Mouse (Mus musculus) intestine, embryonic 14.5 days (tissue): ENCODE data around the gene B3gat3. TPM values are rescaled to one million over a fixed set of nuclear protein-coding genes. Genes with fewer than 3 reads are reported as not detected.

Source experiments
- ATAC-seq: fragments of 200-750 bp; cut with Nextera tagmentation; replicated peaks from 2 replicates; pipeline ENCODE4 v1.8.0; 2017; ENCODE audit warnings: low read depth, moderate number of reproducible peaks, moderate TSS enrichment, moderate library complexity; ENCODE audit not compliant: low FRiP score, low TSS enrichment
- DNase-seq: peaks from one replicate; pipeline ENCODE4 v3.0.0-alpha.2; 2018; ENCODE audit warnings: low spot score
- H3K27ac ChIP-seq: fragments of 300-500 bp; sonication (generic); 2 replicates; pipeline ENCODE4 v1.5.1; 2014; ENCODE audit warnings: low read depth, mild to moderate bottlenecking, control low read depth
- H3K27me3 ChIP-seq: fragments of 300-500 bp; sonication (generic); replicated peaks from 2 replicates; pipeline ENCODE4 v1.6.1; 2014; ENCODE audit warnings: low read length, control low read depth; ENCODE audit not compliant: control insufficient read depth, insufficient read depth
- H3K36me3 ChIP-seq: fragments of 300-500 bp; sonication (generic); 2 replicates; pipeline ENCODE4 v1.6.1; 2014; ENCODE audit warnings: low read length, control low read depth; ENCODE audit not compliant: control insufficient read depth, insufficient read depth
- H3K4me1 ChIP-seq: fragments of 300-500 bp; sonication (generic); replicated peaks from 2 replicates; pipeline ENCODE4 v1.6.1; 2014; ENCODE audit warnings: low read length, control low read depth, mixed read lengths; ENCODE audit not compliant: control insufficient read depth, insufficient read depth
- H3K4me2 ChIP-seq: fragments of 300-500 bp; sonication (generic); 2 replicates; pipeline ENCODE4 v1.6.1; 2014; ENCODE audit warnings: low read length
- H3K4me3 ChIP-seq: fragments of 300-500 bp; sonication (generic); 2 replicates; pipeline ENCODE4 v1.5.1; 2014; ENCODE audit warnings: low read depth, low read length, control low read depth, mixed read lengths
- H3K9ac ChIP-seq: fragments of 300-500 bp; sonication (generic); 2 replicates; pipeline ENCODE4 v1.6.1; 2014; ENCODE audit warnings: mild to moderate bottlenecking, low read length
- H3K9me3 ChIP-seq: fragments of 300-500 bp; sonication (generic); 2 replicates; pipeline ENCODE4 v1.6.1; 2016; ENCODE audit warnings: low read length, control low read depth; ENCODE audit not compliant: control insufficient read depth
- WGBS: fragments of 180-500 bp; shearing (Covaris S2); extraction: QIAGEN DNeasy Blood & Tissue Kit; methylation state at CpG from one replicate; pipeline ENCODE4 v1.1.7; 2014; 5-methylcytosine and 5-hydroxymethylcytosine counted together
- microRNA-seq: library from miRNA; unstranded; fragments of <30 nt; microRNA quantifications from one replicate; pipeline ENCODE4, GENCODE M21; 2016
- polyA plus RNA-seq: library from polyadenylated mRNA; unstranded; fragments of >200 nt; fragmentation: Nextera tagmentation; extraction: Ambion mirVana; gene quantifications from 2 replicates; pipeline ENCODE4 v1.2.1, GENCODE M21; 2014

B3gat3 gene
- polyA plus RNA-seq, 1 experiment from 2014 or later, result 35.7 TPM

DNA sequence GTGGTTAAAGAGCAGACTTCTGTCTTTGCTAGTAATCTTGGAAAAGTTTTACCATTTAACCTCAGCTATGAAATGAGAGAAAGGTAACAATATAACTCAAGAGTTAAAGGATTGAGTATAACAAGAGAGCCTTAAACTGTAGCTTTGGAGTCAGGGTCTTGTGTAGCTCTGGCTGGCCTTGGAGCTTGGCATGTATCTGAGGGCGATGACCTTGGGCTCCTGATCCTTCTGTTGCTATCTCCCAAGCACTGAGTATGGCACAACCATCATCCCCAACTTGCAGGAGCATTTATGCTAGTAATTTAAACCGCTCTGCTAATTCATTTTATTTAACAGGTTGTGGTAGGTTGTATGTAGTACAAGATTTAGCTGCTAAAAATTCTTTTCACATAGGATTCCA is 55.3 kb downstream of the B3gat3 start:
- DNase-seq (no peak), ATAC-seq (no peak)
- H3K27ac ChIP-seq, result no peak overlapping the region
- peaks cover 98% of the 10 kb centered on the region for H3K36me3 ChIP-seq
- no peak overlapping the region for H3K4me3 ChIP-seq
- no peaks in the 10 kb centered on the region for H3K27me3 ChIP-seq
- 98% methylated on average over 2 of the region's 2 CpGs for WGBS
- H3K9ac ChIP-seq, result no peak overlapping the region
- 0 out of 2 replicates have a peak, but pooled peaks cover 4% of the 10 kb centered on the region for H3K4me1 ChIP-seq
- H3K9me3 ChIP-seq, result no peaks in the 10 kb centered on the region
- no peak overlapping the region for H3K4me2 ChIP-seq

DNA sequence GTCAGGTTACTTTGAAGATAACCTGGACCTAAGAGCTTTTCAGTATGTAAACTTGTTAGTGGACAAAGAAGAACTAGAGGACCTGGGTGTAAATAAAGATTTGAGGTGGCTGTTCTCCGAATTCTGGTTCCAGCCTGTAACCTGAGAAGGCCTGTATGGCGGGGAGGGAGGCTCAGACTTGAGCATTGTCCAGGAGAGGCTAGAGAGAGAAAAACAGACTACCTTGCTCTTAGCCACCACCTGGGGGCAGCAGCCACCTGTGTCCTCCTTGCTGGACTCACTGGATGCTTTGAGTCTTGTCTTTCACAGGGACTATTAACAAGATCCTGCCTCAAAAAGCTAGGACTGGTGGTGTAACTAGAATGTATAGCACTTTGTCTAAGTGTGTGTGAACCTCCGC is 56.4 kb downstream of the B3gat3 start:
- H3K36me3 ChIP-seq, result peaks cover 93% of the 10 kb centered on the region
- peaks cover 6% of the 10 kb centered on the region; the same call in 1 of the 2 replicates for H3K4me1 ChIP-seq
- H3K27ac ChIP-seq, result no peak overlapping the region
- WGBS, result 40% methylated on average over 3 of the region's 3 CpGs
- no peaks in the 10 kb centered on the region for H3K27me3 ChIP-seq
- no peak overlapping the region for H3K9ac ChIP-seq
- H3K9me3 ChIP-seq, result no peaks in the 10 kb centered on the region
- DNase-seq (no peak), ATAC-seq (peak; percentile 67; the same call in 1 of the 2 replicates)
- H3K4me3 ChIP-seq, result no peak overlapping the region
- no peak overlapping the region for H3K4me2 ChIP-seq

Small RNA genes lying within 50 kb of the gene (microRNA-seq; reads per million reads assigned to microRNA genes)
- gene Mir5136, result 0.51 reads per million

Other genes with a start within 250 kb of the B3gat3 start
- 121 and 126 TPM in 2 replicates for gene Slc3a2, start 197.0 kb upstream of the B3gat3 start, polyA plus RNA-seq
- gene Wdr74, start 184.5 kb upstream of the B3gat3 start, polyA plus RNA-seq, result 96.3 and 97.8 TPM in 2 replicates
- 0.90 and 1.3 TPM in 2 replicates for gene 1700092M07Rik, start 179.7 kb upstream of the B3gat3 start, polyA plus RNA-seq
- gene Stx5a, start 179.0 kb upstream of the B3gat3 start, polyA plus RNA-seq, result 114 and 132 TPM in 2 replicates
- gene Nxf1, start 163.3 kb upstream of the B3gat3 start, polyA plus RNA-seq, result 168 and 172 TPM in 2 replicates
- 170 and 196 TPM in 2 replicates for gene Tmem223, start 149.4 kb upstream of the B3gat3 start, polyA plus RNA-seq
- 92.6 and 96.6 TPM in 2 replicates for gene Tmem179b, start 145.9 kb upstream of the B3gat3 start, polyA plus RNA-seq
- gene Taf6l, start 134.0 kb upstream of the B3gat3 start, polyA plus RNA-seq, result 17.2 and 18.9 TPM in 2 replicates
- 148 and 151 TPM in 2 replicates for gene Polr2g, start 121.8 kb upstream of the B3gat3 start, polyA plus RNA-seq
- gene Zbtb3, start 117.8 kb upstream of the B3gat3 start, polyA plus RNA-seq, result 4.2 and 4.3 TPM in 2 replicates
- 38.5 and 48.4 TPM in 2 replicates for gene Ttc9c, start 101.0 kb upstream of the B3gat3 start, polyA plus RNA-seq
- 6.5 and 7.7 TPM in 2 replicates for gene Hnrnpul2, start 100.4 kb upstream of the B3gat3 start, polyA plus RNA-seq
- gene AC129217.1, start 90.6 kb upstream of the B3gat3 start, polyA plus RNA-seq, result not detected in 2 replicates
- gene Bscl2, start 82.9 kb upstream of the B3gat3 start, polyA plus RNA-seq, result 39.6 and 40.9 TPM in 2 replicates
- 23.7 and 25.2 TPM in 2 replicates for gene Gng3, start 81.2 kb upstream of the B3gat3 start, polyA plus RNA-seq
- gene Lrrn4cl, start 69.6 kb upstream of the B3gat3 start, polyA plus RNA-seq, result 1.4 TPM in 2 replicates
- gene Ubxn1, start 48.9 kb upstream of the B3gat3 start, polyA plus RNA-seq, result 162 and 166 TPM in 2 replicates
- 57.1 and 63.9 TPM in 2 replicates for gene Uqcc3, start 39.5 kb upstream of the B3gat3 start, polyA plus RNA-seq
- 78.6 and 79.2 TPM in 2 replicates for gene Lbhd1, start 36.6 kb upstream of the B3gat3 start, polyA plus RNA-seq
- not detected in 2 replicates for gene Gm49403, start 36.4 kb upstream of the B3gat3 start, polyA plus RNA-seq
- gene 1810009A15Rik, start 31.5 kb upstream of the B3gat3 start, polyA plus RNA-seq, result 92.8 and 95.9 TPM in 2 replicates
- gene Gm49416, start 31.4 kb upstream of the B3gat3 start, polyA plus RNA-seq, result not detected in 2 replicates
- gene Ints5, start 27.4 kb upstream of the B3gat3 start, polyA plus RNA-seq, result 37.5 and 44.5 TPM in 2 replicates
- gene Ganab, start 22.3 kb upstream of the B3gat3 start, polyA plus RNA-seq, result 89.8 and 96.4 TPM in 2 replicates
- gene Rom1, start 9.0 kb downstream of the B3gat3 start, polyA plus RNA-seq, result 1.1 and 1.8 TPM in 2 replicates
- 16.8 and 18.4 TPM in 2 replicates for gene Eml3, start 9.2 kb downstream of the B3gat3 start, polyA plus RNA-seq
- 40.3 and 40.7 TPM in 2 replicates for gene Mta2, start 21.5 kb downstream of the B3gat3 start, polyA plus RNA-seq
- 33.3 and 33.5 TPM in 2 replicates for gene Tut1, start 33.5 kb downstream of the B3gat3 start, polyA plus RNA-seq
- 501 and 531 TPM in 2 replicates for gene Eef1g, start 46.7 kb downstream of the B3gat3 start, polyA plus RNA-seq
- 21.6 and 22.2 TPM in 2 replicates for gene Ahnak, start 68.9 kb downstream of the B3gat3 start, polyA plus RNA-seq
- not detected in 2 replicates for gene Scgb1a1, start 167.6 kb downstream of the B3gat3 start, polyA plus RNA-seq
- gene Asrgl1, start 215.3 kb downstream of the B3gat3 start, polyA plus RNA-seq, result 10.7 and 11.7 TPM in 2 replicates